ENCODE assay signal across 7 mouse cellular contexts in the genomic region with DNA sequence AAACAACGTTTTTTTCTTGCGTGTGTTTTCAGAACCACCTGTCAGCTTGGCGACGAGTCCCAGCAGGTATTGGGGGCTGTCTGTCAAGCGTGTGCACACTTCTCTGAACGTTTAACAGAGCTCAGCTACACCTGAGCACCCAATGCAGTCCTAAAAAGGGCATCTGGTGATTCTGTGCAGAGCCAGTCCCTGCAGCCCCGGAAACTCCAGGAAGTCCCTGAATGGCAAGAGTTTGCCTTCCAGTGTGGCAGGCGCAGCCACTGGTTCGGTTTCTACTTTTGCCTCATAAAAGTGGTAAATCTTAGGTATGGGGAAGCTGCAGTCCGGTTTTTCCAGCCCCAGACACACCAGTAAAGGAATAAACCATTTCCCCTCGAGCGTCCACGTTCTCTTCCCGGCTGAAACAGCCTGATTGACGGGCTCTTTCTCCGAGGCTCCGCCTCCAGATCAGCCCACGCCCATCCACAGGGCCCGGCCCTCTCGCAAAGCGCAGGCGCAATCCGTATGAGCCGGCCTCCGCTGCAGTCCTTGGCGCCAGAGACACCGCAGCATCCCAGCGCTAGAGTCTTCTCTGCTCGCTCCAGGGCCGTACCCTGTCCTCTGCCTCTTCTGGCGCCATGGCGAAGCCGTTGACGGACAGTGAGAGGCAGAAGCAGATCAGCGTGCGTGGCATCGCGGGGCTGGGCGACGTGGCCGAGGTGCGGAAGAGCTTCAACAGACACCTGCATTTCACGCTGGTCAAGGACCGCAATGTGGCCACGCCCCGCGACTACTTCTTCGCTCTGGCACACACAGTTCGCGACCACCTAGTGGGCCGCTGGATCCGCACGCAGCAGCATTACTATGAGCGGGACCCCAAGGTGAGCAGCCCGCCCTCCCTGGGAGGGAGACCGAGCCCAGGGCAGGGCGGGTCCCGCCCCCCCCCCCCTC. TPM values are rescaled to one million over a fixed set of nuclear protein-coding genes. Genes with fewer than 3 reads are reported as not detected.
DNase-seq lines count a peak whose midpoint lies in the region; ATAC-seq lines count a peak whose summit lies in the region.

A gene (plus strand): TSS at position 485 of the 930 bp plus-strand sequence.

- H3K27ac ChIP-seq in intestine, embryonic 16.5 days (ENCODE audit: low read length) = peak within 1 kb of the TSS; percentile 88
- peak within 1 kb of the TSS; percentile 54 for H3K27ac ChIP-seq in midbrain, embryonic 12.5 days (replicated peaks)

- peak within 1 kb of the TSS; percentile 80 for H3K9ac ChIP-seq in intestine, embryonic 16.5 days (ENCODE audit: low read depth, low read length)
- H3K9ac ChIP-seq in midbrain, embryonic 12.5 days (replicated peaks) = peak within 1 kb of the TSS; percentile 72

- no peaks in the 10 kb centered on the region for H3K27me3 ChIP-seq in intestine, embryonic 16.5 days (replicated peaks; ENCODE audit: control insufficient read depth, insufficient read depth, low read length)
- H3K27me3 ChIP-seq in midbrain, embryonic 12.5 days = peaks cover 8% of the 10 kb centered on the region

- H3K4me3 ChIP-seq in intestine, embryonic 16.5 days (ENCODE audit: low read length) = peak within 1 kb of the TSS; percentile 75
- H3K4me3 ChIP-seq in midbrain, embryonic 12.5 days = peak within 1 kb of the TSS; percentile 81

- peaks cover 20% of the 10 kb centered on the region for H3K4me1 ChIP-seq in intestine, embryonic 16.5 days (ENCODE audit: control insufficient read depth, insufficient read depth, low read length)
- H3K4me1 ChIP-seq in midbrain, embryonic 12.5 days = peaks cover 17% of the 10 kb centered on the region

- ATAC-seq in intestine, embryonic 16.5 days = peak; percentile 98
- peak; percentile 97 for ATAC-seq in midbrain, embryonic 12.5 days (ENCODE audit: low FRiP score, low read depth)

- H3K4me2 ChIP-seq in intestine, embryonic 16.5 days (ENCODE audit: low read depth, low read length) = peak within 1 kb of the TSS; percentile 87
- peak within 1 kb of the TSS; percentile 96 for H3K4me2 ChIP-seq in midbrain, embryonic 12.5 days (replicated peaks)

- WGBS in intestine, embryonic 16.5 days = 1% methylated on average over 53 of the region's 58 CpGs
- WGBS in midbrain, embryonic 12.5 days = 2% methylated on average over 54 of the region's 58 CpGs

- intact Hi-C loops in left cerebral cortex, postnatal 4 days (cut with DNase I) = no loop called here

- H3K36me3 ChIP-seq in intestine, embryonic 16.5 days (ENCODE audit: control insufficient read depth, insufficient read depth, low read length) = no peaks in the 10 kb centered on the region
- H3K36me3 ChIP-seq in midbrain, embryonic 12.5 days = no peaks in the 10 kb centered on the region

- H3K9me3 ChIP-seq in intestine, embryonic 16.5 days (ENCODE audit: control insufficient read depth, low read length) = no peaks in the 10 kb centered on the region
- H3K9me3 ChIP-seq in midbrain, embryonic 12.5 days = no peaks in the 10 kb centered on the region

- DNase-seq in adrenal gland, postnatal 10 days = peak; percentile 89
- peak; percentile 89 for DNase-seq in embryo, embryonic 9.5 days (ENCODE audit: extremely low spot score)
- peak; percentile 71 to 86 for DNase-seq in gastrocnemius, postnatal 4 days (ENCODE audit: low spot score in 2 of 2)
- DNase-seq in left cerebral cortex, postnatal 4 days = peak; percentile 86
- DNase-seq in spleen, adult 18-20 months = peak; percentile 70 to 78

RNA-seq across cellular contexts. Expression of the gene that starts here (rescaled TPM):
- 10 to 100 TPM; 46.8 to 51.4 TPM for total RNA-seq in adrenal gland, postnatal 10 days (2021)
- total RNA-seq in gastrocnemius, postnatal 4 days (2021) = 10 to 100 TPM; 32.0 to 34.0 TPM
- polyA plus RNA-seq in intestine, embryonic 16.5 days (2015; fragmentation: Nextera tagmentation; extraction: Ambion mirVana) = 78.8 and 81.4 TPM in 2 replicates
- total RNA-seq in left cerebral cortex, postnatal 4 days (2021) = 100 to 1,000 TPM; 138 to 144 TPM
- polyA plus RNA-seq in midbrain, embryonic 12.5 days (2016; fragmentation: Nextera tagmentation; extraction: Ambion mirVana) = 77.4 and 80.1 TPM in 2 replicates

Comparison
In these comparisons a context has a peak if more than half of its experiments do, and no peak if none do; other contexts are left out.
1. Peak in every context shown above with its lines: DNase-seq, ATAC-seq, H3K4me3 ChIP-seq and H3K27ac ChIP-seq.